Mouse (Mus musculus): Measurements from ENCODE around the gene Btbd9. TPM values are rescaled to one million over a fixed set of nuclear protein-coding genes. Genes with fewer than 3 reads are reported as not detected.

Btbd9 gene
- polyA plus RNA-seq, 1 experiment, result 15.3 TPM

- H3ac ChIP-seq (ENCODE audit: control insufficient read depth, insufficient read length, low read depth), result no peak overlapping the region
- H3K79me3 ChIP-seq (ENCODE audit: low read depth), result no peaks in the 10 kb centered on the region
- H3K79me2 ChIP-seq (ENCODE audit: control insufficient read depth, insufficient read depth), result no peaks in the 10 kb centered on the region
- no peak overlapping the region for H3K4me3 ChIP-seq (ENCODE audit: insufficient read depth, poor library complexity, severe bottlenecking)
- no peaks in the 10 kb centered on the region for H3K36me3 ChIP-seq (ENCODE audit: control insufficient read depth, insufficient read depth)
- TF ChIP-seq CEBPB (IDR thresholded peaks at IDR 0.05; ENCODE audit: low read depth) (no peak), MYOD1 (IDR thresholded peaks at IDR 0.05; ENCODE audit: control insufficient read depth, insufficient read length, low read depth) (no peak), FOSL1 (IDR thresholded peaks at IDR 0.05; ENCODE audit: insufficient read depth, low read length, poor library complexity, severe bottlenecking) (no peak), CTCF (IDR thresholded peaks at IDR 0.05; ENCODE audit: control insufficient read depth, insufficient read depth, insufficient read length) (no peak), MAX (IDR thresholded peaks at IDR 0.05) (no peak), MYOG (IDR thresholded peaks at IDR 0.05; ENCODE audit: control insufficient read depth, extremely low read depth, insufficient read length) (no peak), USF1 (IDR thresholded peaks at IDR 0.05; ENCODE audit: low read depth) (no peak)
- H3K27me3 ChIP-seq (ENCODE audit: control insufficient read depth, insufficient read depth, insufficient read length), result no peaks in the 10 kb centered on the region
These were observed 130.4 kb downstream of the Btbd9 start for GRCm38 (mm10) chr17:30445805-30446441.

DNA sequence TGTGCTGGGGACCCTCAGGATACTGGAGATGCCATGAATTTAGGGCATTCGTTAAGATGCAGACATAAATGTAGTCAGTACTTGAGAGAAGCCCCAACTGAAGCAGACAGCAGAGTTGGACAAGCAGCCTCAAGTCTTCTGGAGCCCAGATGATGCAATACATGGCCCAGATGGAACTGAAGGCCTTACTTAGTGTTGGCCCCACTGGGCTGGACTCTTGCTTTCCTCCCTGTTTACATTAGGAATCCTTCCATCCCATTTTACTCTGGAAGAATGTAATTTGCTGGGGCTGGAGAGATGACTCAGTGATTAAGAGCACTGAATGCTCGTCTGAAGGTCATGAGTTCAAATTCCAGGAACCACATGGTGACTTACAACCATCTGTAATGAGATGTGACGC is 136.6 kb downstream of the Btbd9 start:
- H3K27me3 ChIP-seq (ENCODE audit: control insufficient read depth, insufficient read depth, insufficient read length), result no peaks in the 10 kb centered on the region
- no peaks in the 10 kb centered on the region for H3K79me3 ChIP-seq (ENCODE audit: low read depth)
- H3K36me3 ChIP-seq (ENCODE audit: control insufficient read depth, insufficient read depth), result no peaks in the 10 kb centered on the region
- no peak overlapping the region for H3K4me3 ChIP-seq (ENCODE audit: insufficient read depth, poor library complexity, severe bottlenecking)
- no peaks in the 10 kb centered on the region for H3K79me2 ChIP-seq (ENCODE audit: control insufficient read depth, insufficient read depth)
- no peak overlapping the region for H3ac ChIP-seq (ENCODE audit: control insufficient read depth, insufficient read length, low read depth)
- TF ChIP-seq CEBPB (IDR thresholded peaks at IDR 0.05; ENCODE audit: low read depth), result peak; percentile 77
- TF ChIP-seq MYOG (IDR thresholded peaks at IDR 0.05; ENCODE audit: control insufficient read depth, extremely low read depth, insufficient read length), result no peak

DNA sequence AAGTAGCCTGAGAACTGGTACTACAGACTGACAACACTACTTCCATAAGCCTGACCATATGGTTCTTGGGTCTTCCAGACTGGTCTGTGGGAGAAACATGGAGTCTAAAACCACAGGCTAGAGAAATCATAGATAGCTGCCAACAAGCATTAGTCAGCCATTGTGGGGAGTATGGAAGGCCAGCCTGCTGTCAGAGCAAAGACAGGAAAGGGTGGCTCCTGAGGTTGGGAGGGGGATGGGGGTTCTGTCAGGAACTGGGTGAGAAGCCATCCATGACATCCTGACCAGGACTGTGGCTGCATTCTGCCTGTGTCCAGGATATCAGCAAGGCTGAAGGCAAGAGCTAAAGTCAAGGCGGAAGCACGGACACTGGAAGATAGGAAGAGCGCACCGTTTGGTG is 137.5 kb downstream of the Btbd9 start:
- TF ChIP-seq FOSL1 (IDR thresholded peaks at IDR 0.05; ENCODE audit: insufficient read depth, low read length, poor library complexity, severe bottlenecking) (no peak), MYOG (IDR thresholded peaks at IDR 0.05; ENCODE audit: control insufficient read depth, extremely low read depth, insufficient read length) (no peak)
- Histone ChIP-seq H3K79me2 (ENCODE audit: control insufficient read depth, insufficient read depth) (no peaks in the 10 kb centered on the region), H3ac (ENCODE audit: control insufficient read depth, insufficient read length, low read depth) (no peak overlapping the region), H3K36me3 (ENCODE audit: control insufficient read depth, insufficient read depth) (no peaks in the 10 kb centered on the region), H3K27me3 (ENCODE audit: control insufficient read depth, insufficient read depth, insufficient read length) (no peaks in the 10 kb centered on the region), H3K79me3 (ENCODE audit: low read depth) (no peaks in the 10 kb centered on the region), H3K4me3 (ENCODE audit: insufficient read depth, poor library complexity, severe bottlenecking) (no peak overlapping the region)

- Histone ChIP-seq H3K4me3 (ENCODE audit: insufficient read depth, poor library complexity, severe bottlenecking) (no peak overlapping the region), H3K79me3 (ENCODE audit: low read depth) (no peaks in the 10 kb centered on the region), H3K36me3 (ENCODE audit: control insufficient read depth, insufficient read depth) (no peaks in the 10 kb centered on the region), H3ac (ENCODE audit: control insufficient read depth, insufficient read length, low read depth) (no peak overlapping the region), H3K27me3 (ENCODE audit: control insufficient read depth, insufficient read depth, insufficient read length) (no peaks in the 10 kb centered on the region), H3K79me2 (ENCODE audit: control insufficient read depth, insufficient read depth) (no peaks in the 10 kb centered on the region)
- TF ChIP-seq MAX (IDR thresholded peaks at IDR 0.05), result no peak
- no peak for TF ChIP-seq FOSL1 (IDR thresholded peaks at IDR 0.05; ENCODE audit: insufficient read depth, low read length, poor library complexity, severe bottlenecking)
- TF ChIP-seq USF1 (IDR thresholded peaks at IDR 0.05; ENCODE audit: low read depth), result no peak
- no peak for TF ChIP-seq MYOD1 (IDR thresholded peaks at IDR 0.05; ENCODE audit: control insufficient read depth, insufficient read length, low read depth)
- no peak for TF ChIP-seq CTCF (IDR thresholded peaks at IDR 0.05; ENCODE audit: control insufficient read depth, insufficient read depth, insufficient read length)
- TF ChIP-seq CEBPB (IDR thresholded peaks at IDR 0.05; ENCODE audit: low read depth), result no peak
- TF ChIP-seq MYOG (IDR thresholded peaks at IDR 0.05; ENCODE audit: control insufficient read depth, extremely low read depth, insufficient read length), result no peak
These were observed 140.2 kb downstream of the Btbd9 start for GRCm38 (mm10) chr17:30436021-30436461.

DNA sequence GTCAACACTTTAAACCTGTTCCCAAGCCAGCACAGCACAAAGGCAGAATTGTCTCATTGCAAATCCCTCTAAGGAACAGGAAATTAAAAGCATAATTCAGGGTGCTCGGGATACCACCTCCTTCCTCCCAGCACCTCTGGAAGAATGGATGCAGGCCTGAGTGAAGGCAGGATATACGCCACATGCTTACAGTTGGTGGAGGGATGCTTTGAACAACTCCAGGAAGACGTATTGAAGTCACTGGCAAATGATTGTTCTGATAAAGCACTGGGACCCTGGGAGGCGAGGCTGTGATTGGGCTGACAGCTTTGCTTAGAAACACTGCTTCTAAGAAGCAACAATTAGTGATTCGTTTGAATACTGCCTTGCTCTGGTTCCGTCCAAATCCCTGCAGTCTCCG is 140.8 kb downstream of the Btbd9 start:
- TF ChIP-seq MYOD1 (IDR thresholded peaks at IDR 0.05; ENCODE audit: control insufficient read depth, insufficient read length, low read depth) (no peak), FOSL1 (IDR thresholded peaks at IDR 0.05; ENCODE audit: insufficient read depth, low read length, poor library complexity, severe bottlenecking) (no peak), CTCF (IDR thresholded peaks at IDR 0.05; ENCODE audit: control insufficient read depth, insufficient read depth, insufficient read length) (no peak), MAX (IDR thresholded peaks at IDR 0.05) (no peak), MYOG (IDR thresholded peaks at IDR 0.05; ENCODE audit: control insufficient read depth, extremely low read depth, insufficient read length) (no peak), CEBPB (IDR thresholded peaks at IDR 0.05; ENCODE audit: low read depth) (no peak), USF1 (IDR thresholded peaks at IDR 0.05; ENCODE audit: low read depth) (no peak)
- H3K79me2 ChIP-seq (ENCODE audit: control insufficient read depth, insufficient read depth), result no peaks in the 10 kb centered on the region
- H3ac ChIP-seq (ENCODE audit: control insufficient read depth, insufficient read length, low read depth), result no peak overlapping the region
- no peak overlapping the region for H3K4me3 ChIP-seq (ENCODE audit: insufficient read depth, poor library complexity, severe bottlenecking)
- H3K27me3 ChIP-seq (ENCODE audit: control insufficient read depth, insufficient read depth, insufficient read length), result no peaks in the 10 kb centered on the region
- no peaks in the 10 kb centered on the region for H3K79me3 ChIP-seq (ENCODE audit: low read depth)
- no peaks in the 10 kb centered on the region for H3K36me3 ChIP-seq (ENCODE audit: control insufficient read depth, insufficient read depth)

DNA sequence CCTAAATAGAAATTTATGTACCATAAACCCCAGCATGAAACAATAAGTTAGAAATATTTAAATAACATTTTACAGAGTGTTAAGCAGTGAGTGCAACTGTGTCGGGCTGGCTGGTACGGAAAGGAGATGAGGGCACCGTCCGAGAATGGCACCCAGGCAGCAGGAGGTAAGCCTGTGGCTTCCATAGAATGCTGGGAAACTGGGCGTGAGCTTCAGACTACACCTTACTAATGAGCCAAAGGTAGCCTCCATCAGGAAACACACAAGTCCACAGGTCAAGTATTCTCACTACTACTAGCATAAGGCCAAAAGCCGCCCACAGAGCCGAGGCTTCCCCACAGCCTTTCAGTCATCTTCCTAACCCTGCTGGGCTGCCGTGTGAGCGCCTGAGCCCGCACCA is 144.2 kb downstream of the Btbd9 start:
- Histone ChIP-seq H3K79me2 (ENCODE audit: control insufficient read depth, insufficient read depth) (no peaks in the 10 kb centered on the region), H3K4me3 (ENCODE audit: insufficient read depth, poor library complexity, severe bottlenecking) (no peak overlapping the region), H3K27me3 (ENCODE audit: control insufficient read depth, insufficient read depth, insufficient read length) (no peaks in the 10 kb centered on the region), H3K36me3 (ENCODE audit: control insufficient read depth, insufficient read depth) (no peaks in the 10 kb centered on the region), H3K79me3 (ENCODE audit: low read depth) (no peaks in the 10 kb centered on the region), H3ac (ENCODE audit: control insufficient read depth, insufficient read length, low read depth) (no peak overlapping the region)
- no peak for TF ChIP-seq FOSL1 (IDR thresholded peaks at IDR 0.05; ENCODE audit: insufficient read depth, low read length, poor library complexity, severe bottlenecking)
- no peak for TF ChIP-seq MAX (IDR thresholded peaks at IDR 0.05)
- no peak for TF ChIP-seq CEBPB (IDR thresholded peaks at IDR 0.05; ENCODE audit: low read depth)

Measured in C2C12 (cell line).